Mouse (Mus musculus) embryo, embryonic 9.5 days (tissue): ENCODE measurements around the gene Filip1l.
A peak's percentile ranks its signal among the peaks of the same experiment; 100 is the strongest.

Experiments
- DNase-seq: peaks from one replicate; pipeline ENCODE4 v3.0.0-alpha.2; 2017; ENCODE audit errors: extremely low spot score

Gene Filip1l

DNA sequence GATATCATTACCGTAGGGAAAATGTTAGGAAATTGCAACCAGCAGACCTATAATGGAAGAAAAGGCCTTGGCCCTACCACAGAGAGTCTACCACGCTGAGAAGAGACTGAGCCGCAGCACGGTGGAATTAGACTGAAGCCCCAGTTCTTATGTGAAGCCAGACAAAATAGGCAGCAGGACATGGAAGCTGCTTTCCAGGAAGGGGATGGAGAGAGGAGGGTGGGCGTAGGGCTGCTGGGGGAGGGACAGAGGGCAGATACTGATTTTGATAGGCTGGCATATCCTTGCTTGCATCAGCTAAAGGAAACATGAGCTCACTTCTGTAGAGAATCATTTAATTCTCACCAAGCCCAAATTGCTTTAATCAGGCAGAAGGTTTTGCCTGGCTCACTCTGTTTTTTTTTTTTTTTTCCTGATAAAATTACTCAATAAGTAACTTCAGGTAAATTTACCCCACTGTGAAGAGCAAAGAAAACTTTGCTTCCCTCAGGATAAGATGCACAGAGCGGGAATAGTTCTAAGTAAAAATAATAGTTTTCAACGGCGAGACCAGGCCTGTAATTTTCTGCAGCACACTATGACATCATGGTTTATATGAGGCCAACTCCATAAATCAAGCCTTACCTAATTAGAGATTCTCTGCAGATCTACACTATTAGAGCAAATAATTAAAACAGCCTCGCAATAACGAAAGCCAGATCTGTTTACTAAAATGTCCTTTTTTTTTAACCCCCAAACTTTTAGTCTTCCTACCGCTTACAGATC, 84.8 kb downstream of the Filip1l start:
- DNase-seq: no peak

DNA sequence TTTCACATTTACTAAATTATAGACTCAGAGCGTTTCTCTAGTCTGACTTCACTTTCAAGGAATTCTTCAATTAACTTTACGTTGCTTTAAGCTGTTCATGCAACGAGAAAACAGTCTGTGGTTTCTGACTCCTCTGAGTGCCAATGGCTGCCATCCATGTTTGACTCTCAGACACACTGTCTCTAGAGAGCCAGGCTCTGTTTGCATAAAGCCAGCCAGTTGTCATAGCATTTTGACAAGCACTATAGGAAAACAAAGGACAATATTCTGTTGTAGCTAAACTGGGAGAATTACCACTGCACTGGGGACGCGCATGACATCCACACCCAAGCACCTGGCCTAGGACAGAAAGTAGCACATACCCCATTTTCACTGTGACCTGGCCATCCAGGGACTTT, 85.4 kb downstream of the Filip1l start:
- DNase-seq: no peak

DNA sequence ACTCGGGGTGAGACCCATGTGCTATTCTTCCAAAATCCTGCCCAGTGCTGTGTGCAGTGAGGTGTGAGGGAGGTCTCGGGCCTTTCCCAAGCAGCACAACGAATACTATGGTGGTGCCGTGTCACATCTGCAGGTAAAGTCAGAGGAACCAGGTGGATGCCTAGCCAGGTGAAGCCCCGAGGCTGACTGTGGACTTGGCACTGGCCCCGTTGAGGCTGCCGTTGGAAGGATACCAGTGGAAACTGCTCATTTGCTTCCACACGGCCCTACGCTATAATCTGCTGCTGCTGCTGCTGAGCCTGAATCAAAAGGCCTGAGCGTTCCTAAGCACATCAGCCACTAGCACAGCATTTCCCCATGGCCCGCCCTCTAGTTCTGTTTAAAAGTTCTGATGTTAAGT, 86.3 kb downstream of the Filip1l start:
- no peak for DNase-seq

DNA sequence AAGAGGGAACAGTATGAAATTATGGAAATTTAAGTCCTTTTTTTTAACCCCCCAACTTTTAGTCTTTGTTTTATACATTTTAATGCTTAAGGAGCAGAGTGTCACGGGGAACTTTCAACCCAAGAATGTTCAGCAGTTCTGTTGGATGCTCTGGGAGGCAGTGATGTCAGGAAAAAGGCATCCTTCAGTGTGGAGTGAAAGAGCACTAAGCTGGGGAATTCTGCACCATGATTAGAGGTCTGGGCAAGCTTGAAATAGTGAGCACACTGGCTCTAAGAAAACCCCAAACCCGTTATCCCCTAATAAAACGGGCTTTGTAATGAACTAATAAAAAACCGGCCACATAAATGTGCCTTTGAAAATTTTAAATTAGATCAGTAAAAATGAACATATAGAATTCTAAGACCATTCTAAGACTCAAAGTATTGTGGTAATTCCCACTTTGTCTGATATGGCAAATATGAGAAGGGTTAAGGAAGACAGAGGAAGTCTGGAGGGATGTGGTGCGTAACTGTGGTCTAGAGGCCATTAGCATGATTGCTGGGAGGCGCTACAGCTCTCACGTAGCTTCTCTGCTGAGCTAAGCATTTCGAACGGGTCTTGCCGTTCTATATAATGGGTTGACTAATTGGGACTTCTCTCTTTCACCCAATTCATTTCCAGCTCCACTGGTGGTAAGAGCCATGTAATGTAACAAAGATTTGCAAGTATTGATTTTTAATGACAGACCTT, 88.0 kb downstream of the Filip1l start:
- DNase-seq: no peak

DNA sequence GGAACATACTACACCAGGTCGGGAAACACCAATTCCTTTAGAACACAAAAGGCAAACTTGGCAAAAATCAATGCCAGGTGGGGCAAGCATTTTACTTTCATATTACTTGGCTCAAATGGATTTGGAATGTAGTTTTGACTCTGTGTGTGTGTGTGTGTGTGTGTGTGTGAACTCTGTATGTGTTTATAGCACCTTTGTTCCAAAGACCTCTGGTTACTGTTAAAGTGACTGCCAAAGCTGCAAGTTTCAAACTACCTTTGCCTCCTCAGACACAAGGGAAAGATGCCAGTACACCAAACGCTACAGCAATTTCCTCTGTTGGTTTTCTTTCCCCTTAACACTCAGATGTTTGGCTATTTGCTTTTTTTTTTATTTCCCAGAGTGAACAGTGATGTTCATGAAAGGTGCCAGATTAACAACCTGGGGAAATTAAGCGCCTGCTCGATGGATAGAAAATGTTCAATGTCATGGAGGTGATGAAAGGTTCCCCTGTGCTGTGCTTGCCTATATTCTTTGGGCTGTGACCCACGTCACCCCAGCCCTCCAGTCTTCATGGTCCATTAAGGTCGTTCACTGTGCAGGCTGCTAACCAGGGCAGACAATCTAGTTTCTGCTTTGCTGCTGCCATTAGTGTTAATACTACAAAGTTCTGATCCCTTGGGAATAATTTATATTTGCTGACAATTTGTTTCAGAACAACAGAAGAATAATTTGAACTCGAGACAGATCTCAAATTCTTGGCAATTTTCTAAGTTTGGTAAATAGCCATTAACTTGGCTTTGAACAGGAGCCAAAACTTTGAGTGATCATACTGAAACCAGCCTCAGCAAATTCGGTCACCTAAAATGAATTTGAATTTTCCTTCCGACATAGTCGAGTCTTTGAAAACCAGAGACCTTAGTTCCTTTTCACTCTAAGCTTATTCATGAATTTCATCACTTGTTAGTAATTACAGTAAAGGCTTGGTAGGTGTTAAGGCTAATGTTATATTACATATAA, 92.5 kb downstream of the Filip1l start:
- DNase-seq: no peak

DNA sequence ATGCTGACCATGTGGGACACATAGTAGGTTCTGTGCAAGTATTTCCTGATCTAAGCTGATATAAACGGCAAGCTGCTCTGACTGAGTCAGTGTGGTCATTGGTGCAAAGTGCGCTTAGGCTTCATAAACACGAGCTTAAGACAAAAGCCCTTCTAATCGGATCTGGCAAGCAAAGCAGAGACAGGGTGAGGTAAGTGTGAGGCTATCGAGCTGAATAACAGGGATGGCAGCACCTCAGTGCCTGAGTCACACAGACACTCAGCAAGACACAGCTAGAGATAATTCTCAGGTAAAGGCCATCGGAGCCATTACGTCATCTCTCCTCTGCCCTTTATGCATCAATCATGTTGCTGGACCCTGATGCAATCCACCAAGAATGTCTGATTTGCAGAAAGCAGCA, 100.1 kb downstream of the Filip1l start:
- no peak for DNase-seq

DNA sequence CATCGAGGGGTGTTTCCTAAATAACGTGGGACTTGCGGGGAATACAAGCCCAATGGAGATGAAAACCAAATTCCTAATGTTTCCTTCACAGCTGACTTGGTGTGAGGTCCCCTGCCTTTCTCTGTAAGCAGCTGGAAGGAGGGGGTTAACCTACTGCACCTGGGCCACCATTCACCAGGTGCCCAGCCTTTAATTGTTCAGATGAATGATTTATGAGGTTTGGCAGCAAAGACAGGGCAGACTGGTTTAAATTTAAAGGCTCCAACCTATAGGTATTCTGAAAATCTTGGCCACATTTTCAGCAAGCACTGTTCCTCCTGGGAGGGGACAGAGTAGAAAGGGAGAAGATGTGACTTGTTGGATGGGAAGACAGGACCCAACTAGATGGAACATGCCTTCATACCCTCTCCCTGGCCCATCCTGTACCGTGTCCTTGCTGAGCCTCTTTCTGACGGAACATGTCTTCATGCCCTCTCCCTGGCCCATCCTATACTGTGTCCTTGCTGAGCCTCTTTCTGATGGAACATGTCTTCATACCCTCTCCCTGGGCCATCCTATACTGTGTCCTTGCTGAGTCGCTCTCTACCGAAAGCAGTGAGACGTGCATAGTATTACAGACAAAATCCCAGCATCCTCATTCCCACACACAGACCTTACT, 101.3 kb downstream of the Filip1l start:
- DNase-seq: no peak

DNA sequence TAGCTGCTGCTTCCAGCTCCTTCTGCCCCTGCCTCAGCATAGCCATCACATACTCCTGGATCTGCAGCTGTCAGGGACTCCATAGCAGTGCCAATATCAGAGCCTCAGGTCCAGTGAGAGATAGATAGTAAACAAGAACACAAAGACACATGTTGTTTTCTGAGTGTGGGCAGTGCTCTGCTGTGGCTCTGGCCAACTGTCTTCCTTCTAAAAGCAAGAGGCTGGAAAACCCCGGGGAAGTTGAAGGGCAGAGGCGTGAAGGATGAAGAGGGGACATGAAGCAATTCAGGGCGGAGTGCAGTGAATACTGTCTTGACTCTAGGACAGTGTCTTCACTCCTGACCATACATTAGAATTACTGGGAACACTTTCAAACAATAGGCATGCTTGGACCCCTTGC, 102.7 kb downstream of the Filip1l start:
- DNase-seq: no peak

DNA sequence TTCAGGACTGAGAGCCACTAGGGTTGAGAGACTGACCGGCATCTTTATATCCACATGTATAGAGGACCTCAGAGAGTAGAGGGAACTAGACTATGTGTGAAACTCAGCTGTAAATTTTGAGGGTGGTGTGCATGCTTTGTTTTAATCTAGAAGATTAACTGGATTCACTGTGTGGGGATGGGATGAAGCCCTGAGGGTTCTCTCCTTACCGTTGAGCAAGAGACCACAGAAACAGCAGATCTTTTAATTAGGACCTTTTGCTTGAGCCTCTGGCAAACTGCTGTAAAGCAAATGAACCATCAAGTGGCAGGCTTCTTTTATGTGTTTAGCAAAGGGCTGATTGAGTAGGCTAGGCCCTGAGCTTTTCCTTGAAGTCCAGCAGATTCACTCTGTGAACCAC, 103.1 kb downstream of the Filip1l start:
- no peak for DNase-seq

DNA sequence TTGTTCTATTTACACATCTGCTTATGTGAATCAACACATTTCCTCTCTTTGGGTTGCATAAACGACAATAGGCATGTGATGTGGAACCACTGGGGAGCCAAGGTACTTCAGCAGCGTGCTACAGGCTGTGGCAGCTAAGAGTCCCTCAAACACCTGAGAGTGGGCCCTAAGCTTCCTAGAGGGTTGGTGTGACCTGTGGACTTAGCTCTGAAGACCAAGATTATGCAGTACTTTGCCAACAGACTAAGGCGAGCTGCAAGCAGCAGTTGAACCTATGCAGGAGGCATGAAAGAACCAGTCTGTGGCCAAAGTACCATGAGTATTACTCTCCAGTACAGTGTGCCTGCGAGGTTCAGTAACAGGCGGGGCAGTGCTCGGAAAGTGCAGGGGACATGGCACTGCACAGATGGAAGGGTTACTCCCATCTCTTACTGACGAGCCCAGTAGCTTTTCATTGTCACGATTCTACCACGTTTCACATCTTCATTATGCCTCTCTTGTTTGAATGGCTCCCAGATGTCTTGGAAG, 112.6 kb downstream of the Filip1l start:
- DNase-seq: no peak

DNA sequence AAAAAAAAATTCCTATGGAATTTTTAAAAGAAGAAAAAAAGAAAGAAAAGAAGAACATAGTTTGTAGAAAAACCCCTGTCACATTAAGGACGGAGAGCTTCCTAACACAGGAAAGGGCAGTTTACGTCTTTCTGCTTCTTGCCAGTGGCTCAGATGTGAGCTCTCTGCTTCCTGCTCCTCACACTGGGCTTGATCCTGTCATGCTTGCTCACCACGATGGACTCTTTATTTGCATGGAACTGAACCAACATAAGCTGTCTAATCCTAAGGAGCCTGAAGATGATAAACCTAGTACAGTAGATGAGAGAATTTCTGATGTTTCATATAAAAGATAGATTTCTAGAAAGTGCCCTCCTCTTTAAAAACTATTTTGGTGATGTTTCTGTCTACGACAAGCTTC, 116.4 kb downstream of the Filip1l start:
- no peak for DNase-seq

DNA sequence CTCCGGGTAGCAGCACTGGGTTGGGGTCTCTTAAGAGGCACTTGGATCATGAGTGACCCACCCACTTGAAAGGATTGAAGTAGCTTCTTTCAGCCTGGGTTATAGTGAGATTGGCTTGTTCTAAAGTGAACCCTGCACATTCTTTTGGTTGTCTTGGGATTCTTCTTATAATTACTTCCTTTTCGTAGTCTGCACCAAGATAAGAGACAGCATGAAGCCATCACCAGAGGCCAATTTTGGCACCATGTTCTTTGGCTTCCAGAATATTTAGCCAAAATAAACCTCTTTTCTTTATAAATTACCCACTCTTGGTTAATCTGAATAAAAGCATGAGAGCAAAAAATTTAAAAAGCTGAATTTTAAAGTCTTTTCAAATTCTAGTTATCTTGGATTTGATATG, 117.0 kb downstream of the Filip1l start:
- DNase-seq: no peak

DNA sequence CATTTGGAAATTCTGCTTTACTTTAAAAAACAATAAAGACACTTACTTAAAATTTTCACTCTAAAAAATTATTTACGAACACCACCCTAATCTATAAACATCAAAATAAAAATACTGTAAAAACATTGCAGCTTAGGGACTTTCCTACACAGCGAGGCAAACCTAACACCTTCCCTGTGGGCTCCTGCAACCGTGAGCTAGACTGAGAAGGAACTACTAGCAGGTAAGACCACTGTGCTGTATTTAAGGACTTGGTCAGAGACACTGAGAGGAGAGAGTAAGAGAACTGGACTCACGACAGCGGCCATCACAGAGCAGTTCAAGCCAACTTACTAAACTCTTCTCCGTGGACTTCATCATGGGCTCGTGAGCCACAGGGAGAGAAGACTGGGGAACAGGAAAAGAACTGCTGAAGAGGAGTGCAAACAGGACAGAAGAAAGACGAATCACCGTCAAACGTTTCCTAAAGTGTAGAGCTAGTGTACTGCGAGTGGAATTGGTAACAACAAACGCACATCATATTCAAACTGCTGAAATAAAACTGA, 117.5 kb downstream of the Filip1l start:
- DNase-seq: no peak

DNA sequence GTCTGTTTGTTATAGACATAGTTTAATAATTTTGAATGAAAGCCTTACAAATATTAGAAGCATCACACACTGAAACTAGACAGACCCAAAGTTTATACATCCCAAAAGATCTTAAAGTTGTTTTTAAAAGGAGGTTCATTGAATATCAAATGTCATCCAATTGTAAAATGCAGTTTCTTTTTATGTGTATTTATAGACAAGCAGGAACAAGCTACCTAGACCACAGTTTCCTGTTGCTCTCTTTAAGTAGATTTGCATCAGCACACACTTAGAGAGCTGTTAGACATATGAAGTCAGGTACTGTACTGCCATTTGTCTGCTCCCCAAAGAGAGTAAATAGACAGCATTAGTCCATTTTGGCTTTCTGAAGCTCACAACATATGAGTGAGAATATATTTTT, 118.2 kb downstream of the Filip1l start:
- DNase-seq: no peak

DNA sequence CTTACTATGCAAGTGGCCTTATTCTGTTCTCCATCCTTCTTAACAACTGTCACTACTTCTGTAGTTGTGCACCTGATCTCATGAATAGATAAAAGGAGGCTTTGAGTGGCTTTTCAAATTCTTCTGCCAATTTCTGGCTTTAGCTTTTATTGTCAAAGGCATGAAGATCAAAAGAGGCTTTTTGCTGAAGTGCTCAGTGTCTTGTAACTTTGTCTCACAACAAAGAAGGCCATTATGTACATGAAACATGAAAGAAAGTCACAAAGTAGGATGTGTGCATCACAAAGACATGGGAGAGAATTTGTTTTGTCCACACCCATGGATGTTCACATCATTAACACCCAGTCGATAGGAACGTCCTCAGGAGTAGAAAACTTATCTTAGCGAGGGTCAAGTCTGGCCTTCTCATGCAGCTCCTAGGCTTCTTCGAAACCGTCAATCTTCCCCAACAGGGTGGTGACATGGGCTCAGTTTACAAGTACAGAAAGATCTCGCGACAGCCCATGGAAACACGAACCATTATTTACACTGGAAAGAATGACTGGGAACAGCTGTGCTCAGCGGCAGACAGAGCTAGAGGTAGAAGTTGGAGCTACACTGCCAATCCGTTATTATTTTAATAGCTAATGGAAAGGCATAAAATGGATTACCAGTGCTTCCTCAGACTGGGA, 120.7 kb downstream of the Filip1l start:
- DNase-seq: peak; percentile 37

DNA sequence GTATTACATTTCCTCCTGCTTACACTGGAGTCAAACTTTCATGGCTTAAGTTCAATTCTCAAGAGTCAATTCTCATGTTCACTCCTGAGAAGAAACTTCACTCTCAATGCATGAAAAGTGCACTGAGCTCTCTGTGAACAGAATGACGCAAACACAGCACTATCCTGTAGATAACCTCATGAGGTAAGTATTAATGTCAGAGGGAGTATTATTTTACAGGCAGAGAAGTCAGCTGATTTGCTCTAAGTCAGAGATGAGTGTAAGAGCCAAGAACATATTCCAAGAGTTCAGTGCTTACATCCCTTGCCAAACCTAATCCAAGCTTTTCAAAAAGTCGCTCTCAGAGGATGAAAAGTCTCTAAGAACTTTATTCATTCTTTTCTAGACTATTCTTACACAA, 125.6 kb downstream of the Filip1l start:
- no peak for DNase-seq

DNA sequence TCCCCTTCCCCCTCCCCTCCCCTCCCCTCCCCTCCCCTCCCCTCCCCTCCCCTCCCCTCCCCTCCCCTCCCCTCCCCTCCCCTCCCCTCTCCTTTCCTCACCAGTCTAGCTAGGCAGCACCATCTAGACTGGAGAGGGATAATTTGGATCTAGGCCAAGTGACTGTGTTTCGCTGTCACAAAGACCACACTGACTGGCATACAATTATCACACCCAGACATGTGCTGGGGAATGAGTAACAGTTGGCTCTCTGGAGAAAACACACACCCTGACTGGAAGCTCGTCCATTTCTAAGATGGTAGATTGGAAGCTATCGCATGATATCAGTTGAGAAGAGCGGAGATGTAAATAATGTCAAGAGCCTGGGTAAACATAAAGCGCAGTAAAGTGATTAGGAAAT, 126.9 kb downstream of the Filip1l start:
- DNase-seq: no peak

DNA sequence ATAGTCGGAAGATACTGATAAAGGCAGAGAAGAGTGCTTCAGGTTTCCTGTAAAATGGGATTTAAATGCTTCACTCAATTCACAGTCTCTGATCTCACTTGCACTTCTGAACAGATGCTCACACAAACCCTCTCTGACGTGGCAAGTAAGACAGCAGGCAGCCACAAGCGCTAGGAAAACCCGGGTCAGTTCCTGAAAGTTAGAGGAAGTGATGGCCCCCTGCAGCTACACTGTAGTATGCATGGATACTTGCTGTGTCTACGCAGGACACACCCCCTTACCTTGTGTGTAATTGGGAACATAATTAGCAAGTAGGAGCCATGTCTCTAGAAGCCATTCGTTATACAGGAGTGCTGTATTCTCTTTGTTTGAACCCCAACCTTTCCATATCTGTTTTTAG, 129.4 kb downstream of the Filip1l start:
- DNase-seq: no peak

DNA sequence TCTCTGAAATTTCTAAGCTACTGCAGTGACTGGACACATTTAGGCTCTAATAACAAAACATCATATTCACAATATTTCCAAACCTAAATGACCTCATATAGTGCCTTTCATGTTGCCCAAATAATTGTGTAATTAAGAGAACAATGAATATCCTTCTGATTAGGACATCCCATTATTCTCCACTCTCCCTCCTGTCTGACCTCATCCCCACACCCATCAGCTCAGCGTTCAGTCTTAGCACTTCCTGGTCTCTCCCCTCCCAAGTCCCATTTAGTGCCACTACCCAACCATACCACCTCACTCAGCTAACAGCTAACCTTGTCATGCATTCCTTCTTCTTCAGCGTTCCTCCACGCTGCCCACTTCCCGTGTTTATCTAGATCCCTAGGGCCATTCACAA, 130.0 kb downstream of the Filip1l start:
- no peak for DNase-seq

DNA sequence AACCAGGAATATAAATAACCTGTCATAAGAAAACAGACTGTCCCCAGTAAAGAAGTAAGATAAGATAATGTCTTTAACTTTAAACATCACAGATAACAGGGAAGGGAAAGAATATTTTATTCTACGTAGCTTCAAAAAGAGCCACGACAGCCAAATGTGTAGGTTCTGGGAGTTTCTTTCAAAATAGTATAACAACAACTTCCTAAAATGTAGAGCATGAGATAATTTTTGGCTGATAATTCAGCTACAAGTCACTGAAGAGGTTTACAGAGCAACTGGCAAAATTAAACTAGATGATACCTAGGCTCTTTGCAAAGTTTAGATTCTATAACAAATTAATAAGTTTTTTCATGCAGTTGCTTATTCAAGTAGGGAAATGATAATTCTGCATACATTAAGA, 130.6 kb downstream of the Filip1l start:
- DNase-seq: no peak
